Mouse (Mus musculus) frontal cortex, postnatal 10 days (tissue): Measurements from ENCODE around the gene Zfp526.

Experiments
- DNase-seq, 2 experiments: peaks; one replicate each; pipeline ENCODE4 v3.0.0; 2022; ENCODE audit warnings: low spot score in 2 of 2, mixed read lengths in 1 of 2

The Zfp526 gene

DNA sequence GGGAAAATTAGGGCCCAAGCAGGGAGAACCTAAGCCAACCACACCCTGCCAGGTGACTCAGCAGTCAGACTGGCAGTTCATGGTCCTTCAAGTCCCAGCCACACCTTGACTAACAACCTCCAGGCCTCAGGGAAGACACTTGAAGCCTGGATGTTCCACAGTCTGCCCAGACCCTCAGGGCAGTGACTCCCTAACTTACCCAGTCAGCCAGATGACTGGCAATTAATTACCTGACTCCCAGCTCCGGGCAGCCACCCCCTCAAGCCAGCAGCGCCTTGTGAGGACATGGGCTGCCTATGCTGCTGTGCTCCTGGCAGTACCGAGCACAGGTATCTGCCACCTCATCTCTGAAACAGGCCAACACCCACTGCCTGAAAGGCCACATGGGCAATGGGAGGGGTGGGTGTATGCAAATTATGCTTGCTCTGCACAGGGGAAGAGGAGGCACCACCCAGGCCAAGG is 12.0 kb upstream of the Zfp526 start:
- no peak for DNase-seq

DNA sequence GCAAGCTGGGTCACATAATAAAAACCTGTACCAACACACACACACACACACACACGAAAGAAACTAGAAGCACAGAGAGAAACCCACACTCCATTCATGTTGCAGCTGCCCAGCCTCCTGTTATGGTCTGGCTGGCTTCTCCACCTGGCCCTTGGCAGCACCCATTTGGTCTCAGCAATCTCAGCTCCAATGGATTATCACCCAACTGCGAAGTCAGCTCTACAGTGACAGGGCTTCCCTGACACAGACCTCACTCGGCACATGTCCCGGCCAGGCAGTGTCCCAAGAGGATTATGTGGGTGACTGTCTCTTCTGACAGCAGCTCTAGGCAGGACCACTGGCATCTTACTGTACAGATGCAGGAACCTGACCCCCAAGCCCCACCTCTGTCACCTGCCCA is 10.7 kb upstream of the Zfp526 start:
- no peak for DNase-seq

DNA sequence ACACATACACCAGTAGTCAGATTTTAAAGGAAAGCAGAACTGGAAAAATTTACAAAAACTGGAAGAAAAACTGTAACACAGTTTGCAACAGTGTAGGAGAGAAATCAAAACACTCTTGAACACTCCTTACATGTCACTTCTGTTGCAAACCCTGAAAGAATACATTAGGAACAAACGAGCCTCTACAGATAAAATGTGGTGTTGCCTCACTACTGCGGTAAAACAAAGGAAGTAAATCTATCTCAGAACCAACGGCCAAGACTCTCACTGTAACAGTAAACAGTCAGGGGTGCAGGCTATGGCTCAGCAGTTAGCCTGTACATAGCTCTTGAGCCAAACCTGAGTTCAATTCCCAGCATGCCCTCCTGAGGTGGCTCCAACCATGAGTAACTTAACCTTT is 8.1 kb upstream of the Zfp526 start:
- no peak for DNase-seq

DNA sequence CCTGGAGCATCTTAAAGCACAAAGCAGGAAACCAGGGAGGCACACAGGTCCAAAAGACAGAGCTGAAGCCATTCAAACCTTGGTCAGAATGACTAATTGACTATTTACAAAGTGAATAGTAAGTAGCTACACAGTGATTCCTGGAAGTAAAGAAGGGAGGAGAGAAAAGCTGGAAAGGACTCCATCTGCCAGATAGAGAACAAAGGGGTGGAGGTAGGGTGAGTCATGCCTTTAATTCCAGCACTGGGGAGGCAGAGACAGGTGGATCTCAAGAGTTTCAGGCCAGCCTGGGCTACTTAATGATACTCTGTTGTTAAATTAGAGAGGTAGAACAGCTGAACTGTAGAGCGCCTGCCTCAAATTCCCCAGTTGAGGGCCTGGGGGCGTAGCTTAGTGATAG is 7.1 kb upstream of the Zfp526 start:
- no peak for DNase-seq

GRCm38 (mm10) chr7:25217653-25218395 is 3.4 kb upstream of the Zfp526 start:
- DNase-seq: no peak

GRCm38 (mm10) chr7:25218705-25219415 is 2.4 kb upstream of the Zfp526 start:
- peak in 1 of 2 experiments; percentile 45 for DNase-seq

DNA sequence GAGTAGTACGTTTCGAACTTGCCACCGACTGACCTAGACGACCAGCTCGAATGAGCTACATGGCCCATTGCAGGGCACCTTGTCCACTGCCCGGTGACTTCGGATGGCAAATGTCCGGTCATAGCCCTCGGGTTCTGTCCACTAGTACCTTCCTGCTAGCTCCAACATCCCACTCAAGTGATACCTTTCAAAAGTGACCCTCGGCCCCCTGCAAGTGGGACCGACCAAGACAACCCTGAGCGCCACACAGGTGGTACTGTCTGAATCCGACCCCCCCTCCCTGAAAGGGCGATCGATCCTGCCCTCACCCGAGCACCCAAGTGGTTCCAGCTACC is 1.8 kb upstream of the Zfp526 start:
- peak in 1 of 2 experiments; percentile 37 for DNase-seq

DNA sequence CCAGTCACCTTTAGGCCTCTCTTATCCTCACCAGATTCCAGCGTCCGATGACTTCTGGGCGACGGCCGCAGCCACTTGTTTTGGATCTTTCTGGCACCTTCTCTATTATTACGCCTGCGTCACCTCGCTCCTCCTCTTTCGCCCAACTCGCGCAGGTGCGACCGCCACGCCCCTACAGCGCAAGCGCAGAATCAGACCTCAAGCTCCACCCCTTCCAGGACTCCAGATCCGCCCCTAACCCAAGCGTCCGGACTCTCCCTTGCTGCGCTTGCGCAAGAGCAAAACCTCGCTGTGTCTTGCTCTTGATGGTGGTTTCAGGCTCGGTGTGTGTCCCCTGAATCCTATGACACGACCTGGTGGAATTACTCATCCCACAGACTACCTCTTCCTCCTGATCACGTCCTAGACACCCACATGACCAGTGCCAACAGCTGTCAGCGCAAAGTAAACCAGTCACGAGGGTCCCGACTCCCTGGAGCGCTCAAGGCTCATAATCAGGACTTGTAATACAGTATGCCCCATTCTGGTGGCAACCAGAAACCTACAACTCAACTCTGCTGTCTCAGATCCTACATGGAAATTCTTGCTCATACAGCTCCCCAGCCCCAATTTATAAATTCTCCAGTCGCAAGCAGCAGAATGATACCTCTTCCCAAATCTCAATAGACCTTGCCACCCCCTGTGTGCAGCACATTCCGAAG is 1.3 kb upstream of the Zfp526 start:
- peak; percentile 88 to 91 for DNase-seq

DNA sequence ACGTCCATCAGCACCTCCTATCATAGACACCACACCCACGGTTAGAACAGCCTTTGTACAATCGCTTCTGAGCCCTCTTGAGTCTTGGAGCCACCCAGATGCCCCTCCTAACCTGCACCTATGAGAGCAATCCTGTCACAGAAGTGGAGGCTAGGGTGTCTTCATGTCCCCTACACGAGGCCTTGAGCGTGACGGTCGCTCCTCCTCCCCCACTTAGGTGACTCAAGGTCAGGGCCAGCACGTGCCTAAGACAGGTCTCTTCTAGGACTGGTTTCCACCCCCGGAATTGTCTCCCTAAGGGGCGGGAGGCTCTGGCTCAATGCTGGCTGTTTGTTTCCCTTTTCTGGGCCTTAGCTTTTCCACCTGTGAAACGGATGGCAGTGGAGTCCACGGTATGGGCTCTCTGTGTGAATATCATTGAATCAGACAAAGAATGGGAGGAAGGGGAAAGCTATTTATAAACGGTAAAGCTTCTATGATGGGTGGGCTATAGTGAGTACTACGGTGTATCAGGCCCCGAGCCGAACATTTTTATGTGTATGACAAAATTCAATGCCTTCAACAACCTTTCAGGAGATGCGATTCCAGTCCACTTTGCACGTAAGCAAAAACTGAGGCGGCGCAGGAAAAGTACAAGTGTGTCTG is 646 bp upstream of the Zfp526 start, which contains the start of gene Dedd2:
Dedd2 (minus strand) TSS at position 159 of the 645 bp plus-strand sequence.
- DNase-seq: no peak

DNA sequence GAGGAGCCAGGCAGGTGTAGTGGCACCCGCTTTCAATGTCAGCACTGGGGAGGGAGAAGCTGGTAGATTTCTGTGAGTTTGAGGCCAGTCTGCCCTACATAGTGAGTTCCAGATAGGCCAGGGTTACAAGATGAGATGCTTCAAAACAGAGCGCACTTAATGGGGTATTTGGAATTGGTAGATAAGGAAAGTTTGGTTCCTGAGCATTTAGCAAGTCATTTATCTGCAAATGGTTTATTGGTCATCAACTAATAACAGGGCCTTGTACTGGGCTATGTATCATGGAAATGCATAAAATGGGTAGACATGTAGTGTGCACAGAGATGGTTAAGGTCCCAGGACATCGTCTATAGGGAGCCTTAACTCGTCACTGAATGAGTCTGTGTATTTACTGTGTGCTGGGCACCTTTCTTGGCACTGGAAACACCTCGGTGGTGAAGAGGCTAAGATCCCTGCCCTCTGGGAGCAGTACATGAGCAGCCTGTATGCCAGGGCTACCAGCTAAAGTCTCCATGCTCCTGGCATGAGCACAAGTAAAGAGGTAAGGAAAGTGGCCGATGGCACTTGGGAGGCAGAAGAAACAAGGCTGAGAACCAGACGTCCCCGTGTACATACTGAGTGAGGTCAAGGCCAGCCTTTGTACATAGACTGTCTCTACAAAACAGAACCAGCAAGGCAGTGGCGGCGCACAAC is 1.2 kb downstream of the Zfp526 start:
- no peak for DNase-seq

- no peak for DNase-seq
Measured at GRCm38 (mm10) chr7:25227523-25228300, 6.5 kb downstream of the Zfp526 start.

GRCm38 (mm10) chr7:25230690-25231285 is 9.6 kb downstream of the Zfp526 start:
- DNase-seq: no peak

- DNase-seq: no peak
Measured at GRCm38 (mm10) chr7:25232101-25232648, 10.9 kb downstream of the Zfp526 start.

DNA sequence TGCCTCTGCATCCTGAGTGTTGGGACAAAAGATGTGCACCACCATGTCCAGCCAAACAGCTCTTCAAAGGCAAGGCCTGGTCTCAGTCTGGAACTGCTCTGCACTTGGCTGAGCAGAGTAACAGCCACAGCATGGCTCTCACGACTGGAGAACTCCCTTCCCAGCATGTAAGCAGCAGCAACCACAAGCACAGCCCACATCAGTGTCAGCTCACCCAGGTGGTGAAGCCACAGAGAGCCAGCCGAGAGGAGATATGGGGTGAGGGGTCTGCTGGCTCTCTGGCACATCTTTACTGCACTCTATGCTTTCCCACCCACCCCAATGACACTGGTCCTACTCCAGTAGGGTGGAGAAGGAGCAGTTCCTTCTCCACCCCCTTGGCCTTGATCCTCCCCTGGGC is 11.8 kb downstream of the Zfp526 start:
- no peak for DNase-seq

DNA sequence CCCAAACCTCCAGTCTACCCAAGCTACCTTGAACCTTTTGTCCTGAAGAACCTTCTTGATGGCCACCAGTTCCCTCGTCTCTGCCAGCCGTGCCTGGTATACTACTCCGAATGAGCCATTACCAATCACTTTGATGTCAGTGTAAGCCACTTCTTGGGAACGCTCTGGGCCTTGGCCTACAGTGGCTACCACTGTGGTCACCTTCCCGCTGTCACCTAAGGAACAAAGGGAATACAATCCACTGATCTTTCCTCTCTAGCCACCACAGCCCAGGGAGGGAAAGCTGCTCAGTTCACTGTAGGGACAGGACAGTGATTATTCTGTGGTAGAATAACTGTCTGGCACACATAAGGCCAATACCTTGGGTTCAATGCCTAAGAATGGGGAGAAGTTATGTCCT is 14.3 kb downstream of the Zfp526 start:
- DNase-seq: no peak

GRCm38 (mm10) chr7:25237249-25238014 is 16.2 kb downstream of the Zfp526 start, which contains the start of gene Gsk3a:
Gene Gsk3a (minus strand): TSS chr7:25237851.
- peak; percentile 96 to 97 for DNase-seq

- DNase-seq: peak; percentile 91
Measured at GRCm38 (mm10) chr7:25238015-25238706, 16.9 kb downstream of the Zfp526 start.

DNA sequence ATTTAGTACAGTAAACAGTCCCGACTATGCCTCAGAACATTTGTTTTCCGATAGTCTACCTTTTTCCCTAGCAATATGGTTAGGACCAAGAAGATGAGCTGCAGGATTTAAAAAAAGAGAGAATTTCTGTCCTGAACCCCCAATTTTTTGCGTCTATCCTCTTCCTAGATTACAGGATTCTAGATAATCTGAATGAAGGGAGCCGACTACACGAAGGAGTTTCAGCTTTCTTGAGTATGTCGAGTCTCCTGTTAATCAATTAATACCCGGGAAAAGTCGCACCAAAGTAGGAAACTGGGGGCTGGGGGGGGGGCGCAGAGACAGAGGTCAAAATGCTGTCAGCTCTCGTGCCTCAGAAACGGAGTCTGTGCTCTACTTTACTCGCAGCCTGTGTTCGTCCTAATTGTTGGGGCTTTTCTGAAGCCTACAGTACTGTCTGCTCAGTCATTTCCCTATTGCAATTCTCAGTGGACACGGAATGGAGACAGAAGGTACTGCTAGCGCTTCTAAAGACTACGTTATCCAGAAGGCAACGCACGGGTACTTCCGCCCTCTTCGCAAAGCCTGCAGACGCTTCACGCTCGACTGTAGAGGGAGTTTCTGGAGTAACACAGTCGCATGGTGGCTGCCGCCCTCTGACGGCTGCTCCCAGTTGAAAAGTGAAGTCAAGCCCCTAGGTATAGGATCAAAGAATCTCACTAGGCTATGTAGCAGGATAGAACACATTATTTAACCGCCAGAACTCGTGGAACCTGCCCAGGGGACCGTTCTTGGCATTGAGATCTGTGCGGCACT is 17.8 kb downstream of the Zfp526 start:
- DNase-seq: peak; percentile 84 to 85
